Mouse (Mus musculus) megakaryocyte, embryonic 14.5 days (primary cell): Measurements from ENCODE around the gene Cdc14a.

Source experiments
- FLI1 ChIP-seq: IDR thresholded peaks from 2 replicates; pipeline ENCODE4 v1.6.1; 2012; ENCODE audit warnings: low read length, inconsistent platforms, mixed read lengths
- GATA1 ChIP-seq: IDR thresholded peaks from 3 replicates; pipeline ENCODE4 v1.6.1; 2012; ENCODE audit warnings: mixed read lengths, low read length, inconsistent platforms, borderline replicate concordance

DNA sequence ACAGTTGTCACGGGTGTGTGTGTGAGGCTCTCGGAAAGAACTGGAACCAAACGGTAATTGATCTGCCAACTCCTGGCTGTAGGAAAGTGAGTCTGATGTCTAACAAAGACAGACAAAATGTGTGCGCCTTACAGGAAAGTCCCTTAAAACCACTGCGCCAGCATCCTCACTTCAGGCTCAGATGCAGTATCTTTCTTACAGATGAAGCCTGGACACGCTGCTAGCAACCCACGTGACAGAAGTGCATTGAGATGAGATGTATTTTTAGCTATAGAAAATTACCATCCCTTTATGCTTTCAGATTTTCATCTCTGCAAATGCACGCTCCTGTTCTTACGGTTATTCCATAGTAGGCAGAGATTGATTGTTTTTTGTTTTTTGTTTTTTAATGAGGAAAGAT, 181.1 kb downstream of the Cdc14a start:
- TF ChIP-seq GATA1 (no peak), FLI1 (no peak)
